Mouse (Mus musculus) liver, embryonic 14.5 days (tissue): ENCODE data around the gene Tbc1d12. TPM values are rescaled to one million over a fixed set of nuclear protein-coding genes. Genes with fewer than 3 reads are reported as not detected.
A peak's percentile ranks its signal among the peaks of the same experiment; 100 is the strongest.

Experiments used
- ATAC-seq: fragments of 200-750 bp; cut with Nextera tagmentation; 2 replicates; pipeline ENCODE4 v1.8.0; 2017; ENCODE audit warnings: moderate number of reproducible peaks, mild to moderate bottlenecking, moderate library complexity; ENCODE audit not compliant: insufficient read depth
- DNase-seq, 3 experiments: peaks; one replicate each; pipeline ENCODE4 v3.0.0-alpha.2; 2012 to 2013; ENCODE audit warnings: low read depth in 3 of 3, low spot score in 3 of 3
- H3K27ac ChIP-seq: fragments of 300-500 bp; sonication (generic); 2 replicates; pipeline ENCODE4 v1.5.1; 2014; ENCODE audit warnings: moderate library complexity, mild to moderate bottlenecking, control low read depth, inconsistent platforms
- H3K27me3 ChIP-seq: fragments of 300-500 bp; sonication (generic); 2 replicates; pipeline ENCODE4 v1.6.1; 2014; ENCODE audit warnings: mild to moderate bottlenecking, low read length, moderate library complexity; ENCODE audit not compliant: control insufficient read depth, insufficient read depth
- H3K36me3 ChIP-seq: fragments of 300-500 bp; sonication (generic); replicated peaks from 2 replicates; pipeline ENCODE4 v1.6.1; 2014; ENCODE audit warnings: low read depth; ENCODE audit not compliant: control insufficient read depth, insufficient read depth
- H3K4me1 ChIP-seq, 2 experiments: fragments of 200-500 bp in 1 of 2; fragments of 300-500 bp in 1 of 2; sonication (generic) in 1 of 2; replicated peaks; 2 replicates each; pipeline ENCODE4 v1.6.1; 2012 to 2014; ENCODE audit warnings: antibody characterized with exemption in 1 of 2, inconsistent platforms in 1 of 2, low read length in 1 of 2; ENCODE audit not compliant: control insufficient read depth in 2 of 2, insufficient read depth in 2 of 2
- H3K4me2 ChIP-seq: fragments of 300-500 bp; sonication (generic); 2 replicates; pipeline ENCODE4 v1.6.1; 2014; ENCODE audit warnings: low read depth, mild to moderate bottlenecking, control low read depth, moderate library complexity
- H3K4me3 ChIP-seq, 2 experiments: fragments of 200-500 bp in 1 of 2; fragments of 300-500 bp in 1 of 2; sonication (generic) in 1 of 2; 2 replicates each; pipeline ENCODE4 v1.5.1; 2012 to 2014; ENCODE audit warnings: low read depth in 2 of 2, low read length in 2 of 2, mild to moderate bottlenecking in 2 of 2, control low read depth in 1 of 2, inconsistent platforms in 1 of 2, moderate library complexity in 1 of 2; ENCODE audit not compliant: insufficient read depth in 1 of 2
- H3K9ac ChIP-seq: fragments of 300-500 bp; sonication (generic); replicated peaks from 2 replicates; pipeline ENCODE4 v1.6.1; 2014; ENCODE audit warnings: mild to moderate bottlenecking, control low read depth, moderate library complexity
- H3K9me3 ChIP-seq: fragments of 300-500 bp; sonication (generic); 2 replicates; pipeline ENCODE4 v1.6.1; 2016; ENCODE audit warnings: low read length, mixed read lengths; ENCODE audit not compliant: control insufficient read depth
- CTCF ChIP-seq: IDR thresholded peaks from 2 replicates; pipeline ENCODE4 v1.5.1; 2016; ENCODE audit warnings: antibody characterized with exemption, low read depth, control low read depth
- EP300 ChIP-seq: IDR thresholded peaks from 2 replicates; pipeline ENCODE4 v1.6.1; 2016; ENCODE audit warnings: antibody characterized with exemption, low read depth
- WGBS: fragments of 180-500 bp; shearing (Covaris S2); extraction: QIAGEN DNeasy Blood & Tissue Kit; methylation state at CpG from one replicate; pipeline ENCODE4 v1.1.7; 2014; ENCODE audit not compliant: insufficient replicate concordance; 5-methylcytosine and 5-hydroxymethylcytosine counted together
- polyA plus RNA-seq, 2 experiments: library from polyadenylated mRNA; depleted of rRNA in 1 of 2; stranded (reverse) in 1 of 2; unstranded in 1 of 2; fragments of >200 nt; fragmentation: Nextera tagmentation in 1 of 2; extraction: Ambion mirVana in 1 of 2; gene quantifications; 2 replicates each; pipeline versions ENCODE4 v1.2.1 to v1.2.3; 2012 to 2014

Tbc1d12 gene
- polyA plus RNA-seq, 2 experiments = 1.5 to 1.9 TPM

- DNase-seq (no peak), ATAC-seq (no peak)
- Histone ChIP-seq H3K9me3 (no peaks in the 10 kb centered on the region), H3K4me3 (peak overlapping the region; percentile 89 to 92), H3K36me3 (peaks cover 11% of the 10 kb centered on the region), H3K9ac (peak overlapping the region; percentile 94), H3K4me1 (peaks cover 3 to 6% of the 10 kb centered on the region in 2 experiments; a peak in 3 of 4 replicates), H3K27ac (no peak overlapping the region), H3K4me2 (peak overlapping the region; percentile 93), H3K27me3 (no peaks in the 10 kb centered on the region)
- WGBS = 61% methylated on average over 13 of the region's 13 CpGs
- TF ChIP-seq CTCF = no peak
- TF ChIP-seq EP300 = no peak
Observed at GRCm38 (mm10) chr19:38929471-38930251, 93.3 kb downstream of the Tbc1d12 start.

- H3K27me3 ChIP-seq = no peaks in the 10 kb centered on the region
- ATAC-seq = peak; percentile 42
- peak overlapping the region; percentile 94 for H3K9ac ChIP-seq
- WGBS = under 1% methylated on average over 23 of the region's 23 CpGs
- H3K36me3 ChIP-seq = peaks cover 17% of the 10 kb centered on the region
- H3K4me3 ChIP-seq = peak overlapping the region; percentile 89 to 92
- H3K9me3 ChIP-seq = no peaks in the 10 kb centered on the region
- H3K27ac ChIP-seq = no peak overlapping the region
- TF ChIP-seq EP300 (no peak), CTCF (no peak)
- peak in 1 of 3 experiments; percentile 3 for DNase-seq
- H3K4me1 ChIP-seq = peaks cover 3 to 6% of the 10 kb centered on the region in 2 experiments; a peak in 3 of 4 replicates
- peak overlapping the region; percentile 93 for H3K4me2 ChIP-seq
Observed at GRCm38 (mm10) chr19:38930252-38930787, 93.9 kb downstream of the Tbc1d12 start.

DNA sequence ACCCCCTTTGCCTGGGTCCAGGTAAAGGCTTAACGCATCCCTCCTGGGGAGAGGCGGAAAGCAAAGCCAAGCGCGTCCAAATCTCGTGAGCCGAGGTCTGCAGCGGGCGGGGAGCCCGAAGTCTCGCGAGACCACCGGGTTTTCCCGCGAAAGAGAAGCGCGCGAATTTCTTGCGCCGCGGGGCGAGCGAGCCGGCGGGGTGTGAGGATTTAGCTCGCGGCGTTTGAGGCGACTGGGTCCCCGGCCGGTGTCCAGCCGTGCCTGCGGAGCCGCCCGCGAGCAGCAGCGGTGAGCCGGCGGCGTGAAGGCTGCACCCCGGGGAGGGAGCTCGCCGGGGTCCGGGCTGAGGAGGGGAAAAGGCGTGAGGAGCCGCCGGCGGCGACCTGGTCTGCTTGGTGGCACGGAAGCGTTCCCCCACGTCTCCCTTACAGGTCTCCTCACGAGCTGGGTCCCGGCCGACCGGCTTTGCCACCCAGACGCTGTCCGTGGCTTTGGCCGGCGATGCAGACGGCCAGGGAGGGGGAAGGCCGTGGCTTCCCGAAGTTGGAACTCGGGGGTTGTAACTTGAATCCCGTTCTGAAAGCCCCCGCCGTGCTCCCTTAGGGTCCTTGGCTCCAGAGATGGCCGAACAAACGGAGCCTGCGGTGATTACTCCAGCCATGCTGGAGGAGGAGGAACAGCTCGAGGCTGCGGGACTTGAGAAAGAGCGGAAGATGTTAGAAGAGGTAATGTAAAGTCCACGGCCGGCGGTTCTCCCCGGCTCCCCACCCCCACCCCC is 94.6 kb downstream of the Tbc1d12 start, which contains the start of gene Hells:
Gene Hells, plus strand, starts transcription at position 128 of the 778 bp plus-strand sequence.
- peak within 1 kb of the TSS; percentile 94 for H3K9ac ChIP-seq
- ATAC-seq (peak; percentile 89), DNase-seq (peak; percentile 82 to 84 (median 82))
- no peaks in the 10 kb centered on the region for H3K9me3 ChIP-seq
- TF ChIP-seq CTCF (no peak), EP300 (peak; percentile 61; the same call in 1 of the 2 replicates)
- peak within 1 kb of the TSS; percentile 89 to 92 for H3K4me3 ChIP-seq
- H3K4me2 ChIP-seq = peak within 1 kb of the TSS; percentile 93
- no peaks in the 10 kb centered on the region for H3K27me3 ChIP-seq
- peaks cover 23% of the 10 kb centered on the region for H3K36me3 ChIP-seq
- WGBS = under 1% methylated on average over 71 of the region's 76 CpGs
- H3K27ac ChIP-seq = peak within 1 kb of the TSS; percentile 14; the same call in 1 of the 2 replicates
- peaks cover 3 to 6% of the 10 kb centered on the region in 2 experiments; a peak in 3 of 4 replicates for H3K4me1 ChIP-seq

DNA sequence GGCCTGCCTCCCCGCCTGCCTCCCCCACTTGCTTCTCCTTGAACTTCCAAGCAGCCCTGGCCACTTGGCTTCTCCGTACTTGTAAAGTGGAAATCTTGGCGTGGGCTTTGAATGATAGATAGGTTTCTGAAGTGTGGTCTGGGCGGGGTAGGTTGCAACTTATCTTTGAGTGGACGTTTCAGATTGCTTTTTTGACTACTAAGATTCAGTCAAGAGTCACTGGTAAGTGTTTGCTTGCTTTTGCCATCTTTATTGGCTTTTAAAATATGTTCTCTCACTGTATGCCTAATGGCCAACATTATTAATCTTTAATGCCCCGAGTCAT is 95.1 kb downstream of the Tbc1d12 start:
- Histone ChIP-seq H3K27me3 (no peaks in the 10 kb centered on the region), H3K36me3 (peaks cover 26% of the 10 kb centered on the region), H3K27ac (no peak overlapping the region), H3K4me1 (peaks cover 3 to 6% of the 10 kb centered on the region in 2 experiments; a peak in 3 of 4 replicates), H3K4me3 (peak overlapping the region; percentile 89 to 92), H3K4me2 (peak overlapping the region; percentile 93), H3K9me3 (no peaks in the 10 kb centered on the region), H3K9ac (peak overlapping the region; percentile 94)
- DNase-seq = peak in 1 of 3 experiments; percentile 19
- WGBS = under 1% methylated on average over 6 of the region's 6 CpGs
- TF ChIP-seq CTCF (no peak), EP300 (no peak)
- peak; percentile 2; the same call in 1 of the 2 replicates for ATAC-seq
